Mouse (Mus musculus): Measurements from ENCODE around the gene Rps28.

Gene Rps28

GRCm38 (mm10) chr17:33773871-33774572 lies 50.3 kb downstream of the Rps28 start:
- 91% methylated on average over 6 of the region's 6 CpGs for WGBS

GRCm38 (mm10) chr17:33773426-33773825 lies 50.9 kb downstream of the Rps28 start:
- WGBS: 85% methylated on average over 6 of the region's 6 CpGs

GRCm38 (mm10) chr17:33771617-33772016 lies 52.7 kb downstream of the Rps28 start:
- 93% methylated on average over 4 of the region's 4 CpGs for WGBS
